18 mouse cellular contexts compared by ENCODE assay signal in genomic region chr14:120863205-120863604, GRCm38 (mm10). TPM values are rescaled to one million over a fixed set of nuclear protein-coding genes. Genes with fewer than 3 reads are reported as not detected.
A peak's percentile ranks its signal among the peaks of the same experiment; 100 is the strongest.
DNase-seq lines count a peak whose midpoint lies in the region; ATAC-seq lines count a peak whose summit lies in the region.
"Had no signal": no experiment of that assay in that cellular context is flagged by ENCODE, and none has a peak within 500 bp of the region (broad histone marks: within the 10 kb centered on the region; RNA-seq: fewer than 3 reads in every experiment).

No protein-coding gene starts in this region.

- peak; percentile 16 for DNase-seq in 416B (ENCODE audit: low read depth)
- no peak for DNase-seq in kidney, adult 18-20 months
- no peak for DNase-seq in kidney, postnatal 4 days
- DNase-seq in right cerebral cortex, postnatal 4 days: no peak
- DNase-seq: adrenal gland, adult 2 months; adrenal gland, postnatal 10 days; adrenal gland, postnatal 25 days; cerebellum, adult 11 months; cerebellum, adult 18-20 months; cerebellum, adult 8-10 months; cerebellum, adult 9-11 months; cerebellum, postnatal 14 days; cerebellum, postnatal 36 days; forebrain, postnatal 0 days had no signal

- peak; percentile 90 for ATAC-seq in granulocyte monocyte progenitor cell, adult 5-6 weeks (replicated peaks; ENCODE audit: poor library complexity, severe bottlenecking)
- peak; percentile 95 for ATAC-seq in megakaryocyte progenitor cell, adult 5-6 weeks (replicated peaks; ENCODE audit: poor library complexity)
- ATAC-seq: forebrain, embryonic 13.5 days; forebrain, embryonic 15.5 days; forebrain, postnatal 0 days had no signal

RNA-seq across cellular contexts. Expression of gene Ipo5, which starts 47.8 kb away (rescaled TPM):
- 120 and 133 TPM in 2 replicates for total RNA-seq in granulocyte monocyte progenitor cell, adult 5-6 weeks (2014; fragmentation: Nextera tagmentation)
- total RNA-seq in granulocyte monocyte progenitor cell, adult 5-6 weeks (2017): 203 and 215 TPM in 2 replicates
- 136 and 143 TPM in 2 replicates for total RNA-seq in megakaryocyte progenitor cell, adult 5-6 weeks (2015)
- 203 and 208 TPM in 2 replicates for total RNA-seq in megakaryocyte progenitor cell, adult 5-6 weeks (2017)
